Mouse (Mus musculus) layer of hippocampus, adult 9-10 months (tissue): ENCODE results near the gene Ifitm3.

Experiments used
- DNase-seq: peaks from one replicate; pipeline ENCODE4 v3.0.0; 2022; ENCODE audit warnings: low spot score

Ifitm3 gene

GRCm38 (mm10) chr7:140961416-140961815 lies 49.2 kb downstream of the Ifitm3 start:
- no peak for DNase-seq

DNA sequence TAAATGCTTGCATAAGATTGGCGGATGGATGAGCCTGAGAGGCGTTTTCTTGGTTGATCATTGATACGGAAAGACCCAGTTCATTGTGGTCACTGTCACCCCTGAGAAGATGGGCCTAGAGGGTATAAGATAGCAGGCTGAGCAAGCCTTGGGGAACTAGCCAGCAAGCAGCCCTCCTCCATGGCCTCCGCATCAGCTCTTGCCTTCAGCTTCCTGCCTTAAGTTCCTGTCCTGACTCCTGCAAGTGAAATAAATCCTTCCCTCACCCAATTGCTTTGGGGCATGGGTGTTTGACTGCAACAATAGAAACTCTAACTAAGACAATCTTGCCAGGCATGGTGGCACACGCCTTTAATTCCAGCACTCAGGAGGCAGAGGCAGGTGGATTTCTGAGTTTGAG lies 50.5 kb downstream of the Ifitm3 start:
- DNase-seq = no peak
